Mouse (Mus musculus) lung, embryonic 15.5 days (tissue): ENCODE data around the gene Edem2. TPM values are rescaled to one million over a fixed set of nuclear protein-coding genes. Genes with fewer than 3 reads are reported as not detected.
A peak's percentile ranks its signal among the peaks of the same experiment; 100 is the strongest.

ENCODE experiments used
- ATAC-seq: fragments of 200-750 bp; cut with Nextera tagmentation; 2 replicates; pipeline ENCODE4 v1.8.0; 2017; ENCODE audit warnings: moderate number of reproducible peaks, borderline replicate concordance; ENCODE audit not compliant: low FRiP score, low TSS enrichment; ENCODE audit errors: extremely low read depth
- H3K27ac ChIP-seq: fragments of 300-500 bp; sonication (generic); 2 replicates; pipeline ENCODE4 v1.5.1; 2015; ENCODE audit warnings: moderate library complexity, mild to moderate bottlenecking, inconsistent platforms
- H3K27me3 ChIP-seq: fragments of 300-500 bp; sonication (generic); 2 replicates; pipeline ENCODE4 v1.6.1; 2015; ENCODE audit warnings: inconsistent platforms
- H3K36me3 ChIP-seq: fragments of 300-500 bp; sonication (generic); 2 replicates; pipeline ENCODE4 v1.6.1; 2015; ENCODE audit warnings: inconsistent platforms
- H3K4me1 ChIP-seq: fragments of 300-500 bp; sonication (generic); 2 replicates; pipeline ENCODE4 v1.6.1; 2015; ENCODE audit warnings: inconsistent platforms
- H3K4me2 ChIP-seq: fragments of 300-500 bp; sonication (generic); 2 replicates; pipeline ENCODE4 v1.6.1; 2015; ENCODE audit warnings: inconsistent platforms, mild to moderate bottlenecking, moderate library complexity
- H3K4me3 ChIP-seq: fragments of 300-500 bp; sonication (generic); 2 replicates; pipeline ENCODE4 v1.5.1; 2015; ENCODE audit warnings: mild to moderate bottlenecking, inconsistent platforms
- H3K9ac ChIP-seq: fragments of 300-500 bp; sonication (generic); 2 replicates; pipeline ENCODE4 v1.6.1; 2015; ENCODE audit warnings: inconsistent platforms
- H3K9me3 ChIP-seq: fragments of 300-500 bp; sonication (generic); 2 replicates; pipeline ENCODE4 v1.6.1; 2016; ENCODE audit warnings: inconsistent platforms
- WGBS: fragments of 180-500 bp; shearing (Covaris S2); methylation state at CpG from one replicate; pipeline ENCODE4 v1.1.7; 2015; 5-methylcytosine and 5-hydroxymethylcytosine counted together
- polyA plus RNA-seq: library from polyadenylated mRNA; unstranded; fragments of >200 nt; fragmentation: Nextera tagmentation; extraction: Ambion mirVana; gene quantifications from 2 replicates; pipeline ENCODE4 v1.2.1, GENCODE M21; 2015

The Edem2 gene
- polyA plus RNA-seq, result 41.2 and 45.2 TPM in 2 replicates

GRCm38 (mm10) chr2:155729158-155729645, at the start of gene Edem2:
Edem2 (minus strand) TSS chr2:155729475.
- WGBS, result under 1% methylated on average over 31 of the region's 33 CpGs
- Histone ChIP-seq H3K27ac (no peak within 1 kb of the TSS), H3K4me2 (peak within 1 kb of the TSS; percentile 86), H3K4me3 (peak within 1 kb of the TSS; percentile 86), H3K9ac (peak within 1 kb of the TSS; percentile 65), H3K4me1 (peaks cover 9% of the 10 kb centered on the region), H3K36me3 (no peaks in the 10 kb centered on the region), H3K27me3 (no peaks in the 10 kb centered on the region), H3K9me3 (no peaks in the 10 kb centered on the region)
- ATAC-seq, result peak; percentile 94

DNA sequence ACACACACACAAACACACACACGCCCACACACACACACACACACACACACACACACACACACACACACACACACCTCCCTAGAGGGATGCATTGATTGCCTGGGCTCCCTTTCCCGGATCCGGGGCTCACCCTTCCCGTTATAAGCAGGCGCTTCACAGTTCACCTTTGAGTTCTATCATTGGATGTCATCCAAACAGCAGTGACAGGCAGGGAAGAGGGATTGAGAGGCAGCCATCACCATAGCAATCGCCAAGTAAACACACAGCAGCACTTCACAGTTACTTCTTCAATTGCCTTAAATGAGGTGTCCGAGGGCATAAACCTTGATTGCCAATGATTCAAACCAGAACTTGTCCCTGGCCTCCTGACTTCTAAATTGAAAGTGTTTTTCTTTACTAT, 49.8 kb upstream of the Edem2 start:
- H3K36me3 ChIP-seq, result no peaks in the 10 kb centered on the region
- ATAC-seq, result no peak
- no peak overlapping the region for H3K9ac ChIP-seq
- H3K27me3 ChIP-seq, result peaks cover 38% of the 10 kb centered on the region
- no peak overlapping the region for H3K4me3 ChIP-seq
- H3K27ac ChIP-seq, result no peak overlapping the region
- H3K4me2 ChIP-seq, result no peak overlapping the region
- 23% methylated on average over 7 of the region's 7 CpGs for WGBS
- H3K9me3 ChIP-seq, result no peaks in the 10 kb centered on the region
- peaks cover 8% of the 10 kb centered on the region for H3K4me1 ChIP-seq

DNA sequence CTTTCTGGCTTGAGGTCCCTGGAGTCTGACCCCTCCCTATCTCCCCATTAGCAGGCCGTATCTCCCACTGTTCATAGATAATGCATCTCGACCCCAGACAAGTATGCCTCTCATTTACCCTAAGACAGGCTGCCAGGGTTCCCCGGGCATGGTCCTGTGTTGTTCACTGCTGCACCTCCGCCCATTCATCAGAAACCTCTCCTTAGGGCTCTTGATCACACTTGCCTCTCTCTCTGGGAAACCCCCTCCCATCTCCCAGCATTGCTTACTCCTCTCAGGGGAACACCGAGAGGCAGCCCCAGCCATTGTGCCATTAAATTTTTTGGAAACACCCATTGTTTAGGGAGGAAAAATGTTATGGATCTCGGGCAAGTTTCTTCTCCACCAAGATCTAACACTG, 48.7 kb upstream of the Edem2 start:
- Histone ChIP-seq H3K9ac (no peak overlapping the region), H3K9me3 (no peaks in the 10 kb centered on the region), H3K27me3 (peaks cover 48% of the 10 kb centered on the region), H3K4me3 (no peak overlapping the region), H3K36me3 (no peaks in the 10 kb centered on the region), H3K27ac (no peak overlapping the region), H3K4me2 (no peak overlapping the region), H3K4me1 (peaks cover 8% of the 10 kb centered on the region)
- 61% methylated on average over 6 of the region's 6 CpGs for WGBS
- ATAC-seq, result no peak

DNA sequence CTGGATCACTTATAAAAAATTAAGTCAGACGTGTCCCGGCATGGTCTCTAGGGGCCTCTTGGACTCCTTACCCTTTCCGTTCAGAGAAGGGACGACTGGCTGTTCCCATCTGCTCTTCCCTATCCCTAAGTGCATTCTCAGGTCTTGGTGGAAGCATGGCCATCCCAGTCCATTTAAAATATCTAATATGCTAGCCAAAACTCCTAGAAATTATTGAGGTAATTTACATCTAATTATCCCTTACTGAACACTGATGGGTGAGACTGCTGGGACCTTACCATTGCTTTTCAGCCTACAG, 48.4 kb upstream of the Edem2 start:
- Histone ChIP-seq H3K9me3 (no peaks in the 10 kb centered on the region), H3K27me3 (peaks cover 52% of the 10 kb centered on the region), H3K4me2 (no peak overlapping the region)

DNA sequence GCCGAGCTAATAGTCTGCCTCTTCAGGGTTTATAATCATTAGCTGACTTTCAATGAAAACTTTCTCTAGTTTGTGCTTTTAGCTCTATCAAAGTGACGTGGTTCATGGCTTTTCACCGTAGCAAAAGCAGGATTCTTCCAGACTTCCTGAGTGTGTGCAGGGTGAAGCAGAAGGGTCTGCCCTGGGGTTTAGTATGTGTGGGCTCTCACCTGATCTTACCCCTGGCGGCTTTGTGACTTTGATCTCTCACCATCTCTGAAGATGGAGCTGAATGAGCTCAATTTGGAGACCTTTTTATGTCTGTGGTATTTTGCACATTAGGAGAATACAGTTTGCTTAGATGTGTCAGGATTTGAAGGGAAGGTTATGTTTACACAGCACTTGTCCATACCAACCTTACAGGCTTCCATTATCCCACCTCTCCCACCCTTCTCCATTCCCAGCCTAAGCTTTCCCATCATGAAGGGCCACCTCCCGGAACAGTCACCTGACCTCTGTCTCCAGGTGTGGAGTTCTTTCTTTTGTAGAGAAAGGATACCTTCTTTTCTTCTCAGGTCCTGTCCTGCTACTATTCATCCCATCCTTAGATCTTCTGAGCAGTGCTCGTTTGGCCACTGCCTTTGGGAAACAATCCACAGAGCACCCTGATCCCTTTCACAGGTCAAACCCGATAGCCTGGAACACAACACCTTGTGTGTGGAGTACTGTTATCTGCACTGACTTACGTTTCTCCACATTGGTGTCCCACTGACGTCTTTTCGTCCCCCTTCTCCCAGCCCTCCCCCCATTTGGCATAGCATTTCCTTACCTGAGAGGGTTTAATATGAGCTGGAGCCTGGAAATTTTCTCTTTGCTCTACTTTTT, 47.8 kb upstream of the Edem2 start:
- no peak overlapping the region for H3K4me2 ChIP-seq
- 46% methylated on average over 10 of the region's 10 CpGs for WGBS
- H3K27me3 ChIP-seq, result peaks cover 58% of the 10 kb centered on the region
- H3K36me3 ChIP-seq, result no peaks in the 10 kb centered on the region
- H3K4me3 ChIP-seq, result no peak overlapping the region
- no peak overlapping the region for H3K9ac ChIP-seq
- no peaks in the 10 kb centered on the region for H3K9me3 ChIP-seq
- H3K4me1 ChIP-seq, result peaks cover 8% of the 10 kb centered on the region
- H3K27ac ChIP-seq, result no peak overlapping the region
- no peak for ATAC-seq

More for the DNA sequence above, 48.4 kb upstream of the Edem2 start:
- Histone ChIP-seq H3K27ac (no peak overlapping the region), H3K4me1 (peaks cover 8% of the 10 kb centered on the region), H3K9ac (no peak overlapping the region), H3K4me3 (no peak overlapping the region), H3K36me3 (no peaks in the 10 kb centered on the region)
- 77% methylated on average over 4 of the region's 4 CpGs for WGBS
- no peak for ATAC-seq

GRCm38 (mm10) chr2:155775685-155776263, 46.5 kb upstream of the Edem2 start:
- Histone ChIP-seq H3K9me3 (no peaks in the 10 kb centered on the region), H3K27me3 (peaks cover 58% of the 10 kb centered on the region), H3K4me1 (peaks cover 8% of the 10 kb centered on the region), H3K4me3 (peak overlapping the region; percentile 49), H3K9ac (no peak overlapping the region), H3K36me3 (no peaks in the 10 kb centered on the region), H3K4me2 (peak overlapping the region; percentile 96), H3K27ac (no peak overlapping the region)
- 2% methylated on average over 44 of the region's 44 CpGs for WGBS
- ATAC-seq, result peak; percentile 81; the same call in 1 of the 2 replicates

- ATAC-seq, result no peak; the same call in 1 of the 2 replicates
- Histone ChIP-seq H3K4me1 (peaks cover 8% of the 10 kb centered on the region), H3K9me3 (no peaks in the 10 kb centered on the region), H3K36me3 (no peaks in the 10 kb centered on the region), H3K27me3 (peaks cover 58% of the 10 kb centered on the region), H3K27ac (no peak within 1 kb of the TSS), H3K9ac (no peak within 1 kb of the TSS), H3K4me2 (peak within 1 kb of the TSS; percentile 96), H3K4me3 (peak within 1 kb of the TSS; percentile 49)
- WGBS, result 2% methylated on average over 87 of the region's 100 CpGs
Observed at GRCm38 (mm10) chr2:155774927-155775684, 45.8 kb upstream of the Edem2 start, which contains the start of gene Mmp24. Mmp24 (plus strand) TSS chr2:155775342.

- no peak for ATAC-seq
- H3K36me3 ChIP-seq, result no peaks in the 10 kb centered on the region
- peaks cover 8% of the 10 kb centered on the region for H3K4me1 ChIP-seq
- H3K9me3 ChIP-seq, result no peaks in the 10 kb centered on the region
- 50% methylated on average over 11 of the region's 11 CpGs for WGBS
- peaks cover 58% of the 10 kb centered on the region for H3K27me3 ChIP-seq
- no peak overlapping the region for H3K9ac ChIP-seq
- no peak overlapping the region for H3K4me3 ChIP-seq
- H3K4me2 ChIP-seq, result peak overlapping the region; percentile 96; the same call in 1 of the 2 replicates
- no peak overlapping the region for H3K27ac ChIP-seq
Observed at GRCm38 (mm10) chr2:155774261-155774926, 45.1 kb upstream of the Edem2 start.

DNA sequence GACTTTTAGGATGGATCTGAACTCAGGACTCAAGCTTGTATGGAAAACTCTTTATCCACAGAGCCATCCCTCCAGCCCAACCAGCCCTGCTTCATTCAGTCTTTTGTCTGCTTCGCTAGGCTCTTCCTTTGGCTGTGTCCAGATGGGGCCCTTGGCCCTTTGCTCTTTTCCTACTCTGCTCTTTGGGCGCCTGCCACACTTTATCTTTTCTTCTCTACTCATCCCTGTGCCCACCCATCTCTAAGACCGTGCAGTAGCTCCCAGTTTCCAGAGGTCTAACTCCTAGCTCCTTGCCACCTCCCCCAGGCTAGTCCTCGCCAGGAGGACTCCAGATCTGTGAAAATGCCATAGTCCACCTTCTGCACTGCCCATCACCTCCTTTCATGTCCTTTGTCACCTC, 44.4 kb upstream of the Edem2 start:
- ATAC-seq, result no peak
- H3K27me3 ChIP-seq, result peaks cover 58% of the 10 kb centered on the region
- H3K9me3 ChIP-seq, result no peaks in the 10 kb centered on the region

GRCm38 (mm10) chr2:155764679-155765418, 35.6 kb upstream of the Edem2 start:
- H3K27me3 ChIP-seq, result no peaks in the 10 kb centered on the region
- no peak for ATAC-seq
- H3K4me2 ChIP-seq, result no peak overlapping the region
- no peak overlapping the region for H3K9ac ChIP-seq
- H3K4me1 ChIP-seq, result no peaks in the 10 kb centered on the region
- H3K4me3 ChIP-seq, result no peak overlapping the region
- 46% methylated on average over 13 of the region's 13 CpGs for WGBS
- no peaks in the 10 kb centered on the region for H3K36me3 ChIP-seq
- H3K27ac ChIP-seq, result no peak overlapping the region
- no peaks in the 10 kb centered on the region for H3K9me3 ChIP-seq

More for the DNA sequence above, 44.4 kb upstream of the Edem2 start:
- 50% methylated on average over 4 of the region's 4 CpGs for WGBS
- H3K9ac ChIP-seq, result no peak overlapping the region
- no peak overlapping the region for H3K4me3 ChIP-seq
- H3K4me2 ChIP-seq, result no peak overlapping the region
- no peak overlapping the region for H3K27ac ChIP-seq
- H3K36me3 ChIP-seq, result no peaks in the 10 kb centered on the region
- H3K4me1 ChIP-seq, result peaks cover 8% of the 10 kb centered on the region
